8 mouse cellular contexts compared by ENCODE assay signal in the genomic region with DNA sequence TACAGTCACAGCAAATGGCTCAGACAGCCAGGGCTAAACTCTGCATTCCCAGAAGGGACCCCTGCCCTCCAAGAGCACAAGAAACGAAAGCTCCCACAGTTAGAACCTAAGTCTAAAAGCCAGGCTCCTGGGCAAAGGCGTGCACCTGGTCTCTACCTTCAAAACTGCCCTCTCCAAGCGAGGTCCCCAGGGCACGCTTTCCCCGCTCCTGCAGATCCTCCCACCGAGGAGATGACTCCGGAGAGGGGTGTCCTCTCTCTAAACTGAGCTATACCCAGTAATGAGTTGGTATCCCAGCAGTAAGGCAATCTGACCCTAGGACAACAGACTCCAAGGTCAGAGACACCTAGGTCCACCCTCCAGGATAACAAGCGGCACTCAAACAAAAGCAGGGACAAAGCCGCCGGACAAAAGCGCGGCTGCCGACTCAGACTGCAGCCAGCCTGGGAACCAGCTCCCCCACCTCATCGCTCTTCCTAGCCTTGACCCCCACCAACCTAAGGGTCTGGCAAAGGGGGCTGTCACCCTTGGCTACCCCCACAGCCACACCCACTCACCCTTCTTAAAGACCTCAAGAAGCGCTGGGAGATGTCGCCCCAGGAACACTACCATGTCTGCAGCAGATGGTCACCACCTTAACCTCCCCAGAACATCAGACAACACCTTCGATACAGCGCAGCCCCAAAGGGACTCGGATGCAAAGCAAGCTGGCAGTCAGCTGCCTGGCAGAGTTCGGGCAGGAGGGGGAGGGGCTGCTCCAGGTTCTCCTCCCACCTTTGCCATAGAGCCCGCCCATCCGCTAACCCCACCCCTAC. TPM values are rescaled to one million over a fixed set of nuclear protein-coding genes. Genes with fewer than 3 reads are reported as not detected.
DNase-seq lines count a peak whose midpoint lies in the region; ATAC-seq and TF ChIP-seq lines count a peak whose summit lies in the region.

No protein-coding gene starts in this region.

- no peak for DNase-seq in liver, postnatal 0 days
- DNase-seq in forebrain, embryonic 10.5 days (ENCODE audit: extremely low spot score, low spot score) = no peak
- DNase-seq in kidney, postnatal 10 days = peak; percentile 64
- DNase-seq in retina, postnatal 1 day = peak; percentile 59
- DNase-seq in adrenal gland, postnatal 36 days = no peak
- DNase-seq in layer of hippocampus, adult 2 months (ENCODE audit: low spot score in 2 of 2) = no peak
- no peak for DNase-seq in heart, postnatal 4 days

- peaks cover 40% of the 10 kb centered on the region for H3K4me1 ChIP-seq in liver, embryonic 12.5 days
- peaks cover 17% of the 10 kb centered on the region for H3K4me1 ChIP-seq in liver, postnatal 0 days (ENCODE audit: insufficient read depth)
- H3K4me1 ChIP-seq in forebrain, embryonic 10.5 days = peaks cover 72% of the 10 kb centered on the region

- peak overlapping the region; percentile 34 for H3K4me2 ChIP-seq in liver, embryonic 12.5 days
- no peak overlapping the region for H3K4me2 ChIP-seq in liver, postnatal 0 days (ENCODE audit: low read depth, low read length)

- TF ChIP-seq CTCF in liver, postnatal 0 days (IDR thresholded peaks at IDR 0.05; ENCODE audit: low read depth) = no peak
- no peak for TF ChIP-seq CTCF in layer of hippocampus, adult 2 months (conservative IDR thresholded peaks at IDR 0.05)

- no peak overlapping the region for H3K27ac ChIP-seq in liver, embryonic 12.5 days
- H3K27ac ChIP-seq in liver, postnatal 0 days (ENCODE audit: low read depth) = no peak overlapping the region
- H3K27ac ChIP-seq in forebrain, embryonic 10.5 days = peak overlapping the region; percentile 78
- H3K27ac ChIP-seq in layer of hippocampus, adult 2 months = no peak overlapping the region

- ATAC-seq in liver, embryonic 12.5 days = no peak
- no peak for ATAC-seq in liver, postnatal 0 days

- H3K36me3 ChIP-seq in liver, embryonic 12.5 days = no peaks in the 10 kb centered on the region
- H3K36me3 ChIP-seq in liver, postnatal 0 days (replicated peaks; ENCODE audit: insufficient read depth, low read length) = no peaks in the 10 kb centered on the region
- peaks cover 39% of the 10 kb centered on the region for H3K36me3 ChIP-seq in forebrain, embryonic 10.5 days (replicated peaks)

- no peak overlapping the region for H3K9ac ChIP-seq in liver, embryonic 12.5 days
- no peak overlapping the region for H3K9ac ChIP-seq in liver, postnatal 0 days (replicated peaks)

- no peaks in the 10 kb centered on the region for H3K9me3 ChIP-seq in liver, embryonic 12.5 days (replicated peaks)
- H3K9me3 ChIP-seq in liver, postnatal 0 days (ENCODE audit: low read length) = no peaks in the 10 kb centered on the region
- H3K9me3 ChIP-seq in forebrain, embryonic 10.5 days = no peaks in the 10 kb centered on the region

- peaks cover 99% of the 10 kb centered on the region for H3K27me3 ChIP-seq in liver, embryonic 12.5 days (replicated peaks)
- peaks cover 2% of the 10 kb centered on the region; the same call in 1 of the 2 replicates for H3K27me3 ChIP-seq in liver, postnatal 0 days (ENCODE audit: insufficient read depth, low read length)
- peaks cover 70% of the 10 kb centered on the region for H3K27me3 ChIP-seq in forebrain, embryonic 10.5 days (ENCODE audit: poor library complexity, severe bottlenecking)

- 17% methylated on average over 22 of the region's 22 CpGs for WGBS in liver, embryonic 12.5 days (ENCODE audit: insufficient replicate concordance)
- 34% methylated on average over 22 of the region's 22 CpGs for WGBS in liver, postnatal 0 days (ENCODE audit: insufficient replicate concordance)
- 7% methylated on average over 22 of the region's 22 CpGs for WGBS in forebrain, embryonic 10.5 days

- TF ChIP-seq EP300 in liver, postnatal 0 days (IDR thresholded peaks at IDR 0.05; ENCODE audit: low read depth) = no peak

- no peak overlapping the region for H3K4me3 ChIP-seq in liver, embryonic 12.5 days
- no peak overlapping the region for H3K4me3 ChIP-seq in liver, postnatal 0 days (ENCODE audit: low read depth, low read length)
- peak overlapping the region; percentile 41 for H3K4me3 ChIP-seq in forebrain, embryonic 10.5 days
- no peak overlapping the region for H3K4me3 ChIP-seq in layer of hippocampus, adult 2 months

RNA-seq across cellular contexts. Expression of gene C77080, which starts 33.8 kb away (rescaled TPM):
- 0.72 and 0.92 TPM in 2 replicates for polyA plus RNA-seq in liver, embryonic 12.5 days (2016; fragmentation: Nextera tagmentation; extraction: Ambion mirVana)
- 1.4 and 1.8 TPM in 2 replicates for polyA plus RNA-seq in liver, postnatal 0 days (2015; fragmentation: Nextera tagmentation; extraction: Ambion mirVana)
- 3.3 and 3.9 TPM in 2 replicates for polyA plus RNA-seq in forebrain, embryonic 10.5 days (2016; fragmentation: Nextera tagmentation; extraction: Ambion mirVana)
- total RNA-seq in adrenal gland, postnatal 36 days (2021) = 10 to 100 TPM; 15.6 to 19.5 TPM
- 1 to 10 TPM; 6.7 to 7.4 TPM for total RNA-seq in layer of hippocampus, adult 2 months (2021)
- total RNA-seq in heart, postnatal 4 days (2021) = 1 to 10 TPM; 6.5 to 8.6 TPM

RNA-seq across cellular contexts. Expression of gene Yars, which starts 37.8 kb away (rescaled TPM):
- polyA plus RNA-seq in liver, embryonic 12.5 days (2016; fragmentation: Nextera tagmentation; extraction: Ambion mirVana) = 92.4 and 92.9 TPM in 2 replicates
- polyA plus RNA-seq in liver, postnatal 0 days (2015; fragmentation: Nextera tagmentation; extraction: Ambion mirVana) = 23.0 and 25.7 TPM in 2 replicates
- 109 and 120 TPM in 2 replicates for polyA plus RNA-seq in forebrain, embryonic 10.5 days (2016; fragmentation: Nextera tagmentation; extraction: Ambion mirVana)
- total RNA-seq in adrenal gland, postnatal 36 days (2021) = 100 to 1,000 TPM in 1 of 2 experiments, 10 to 100 TPM in 1; 95.2 to 102 TPM
- 10 to 100 TPM; 93.4 to 95.1 TPM for total RNA-seq in layer of hippocampus, adult 2 months (2021)
- total RNA-seq in heart, postnatal 4 days (2021) = 10 to 100 TPM; 44.7 to 45.0 TPM

RNA-seq across cellular contexts. Expression of gene S100pbp, which starts 37.9 kb away (rescaled TPM):
- 10.9 and 12.1 TPM in 2 replicates for polyA plus RNA-seq in liver, embryonic 12.5 days (2016; fragmentation: Nextera tagmentation; extraction: Ambion mirVana)
- polyA plus RNA-seq in liver, postnatal 0 days (2015; fragmentation: Nextera tagmentation; extraction: Ambion mirVana) = 3.5 and 3.6 TPM in 2 replicates
- polyA plus RNA-seq in forebrain, embryonic 10.5 days (2016; fragmentation: Nextera tagmentation; extraction: Ambion mirVana) = 29.4 and 29.7 TPM in 2 replicates
- 10 to 100 TPM; 23.1 to 23.6 TPM for total RNA-seq in adrenal gland, postnatal 36 days (2021)
- total RNA-seq in layer of hippocampus, adult 2 months (2021) = 10 to 100 TPM; 33.6 to 36.0 TPM
- total RNA-seq in heart, postnatal 4 days (2021) = 10 to 100 TPM; 22.5 to 24.2 TPM

Comparison
In these comparisons a context has a peak if more than half of its experiments do, and no peak if none do; other contexts are left out.
1. DNase-seq: peak in kidney, postnatal 10 days (single experiment) and retina, postnatal 1 day (single experiment); none in liver, postnatal 0 days (single experiment), forebrain, embryonic 10.5 days (single experiment), adrenal gland, postnatal 36 days (0 of 2), layer of hippocampus, adult 2 months (0 of 2) and heart, postnatal 4 days (single experiment).